ENCODE assay signal across 22 mouse cellular contexts in the genomic region with DNA sequence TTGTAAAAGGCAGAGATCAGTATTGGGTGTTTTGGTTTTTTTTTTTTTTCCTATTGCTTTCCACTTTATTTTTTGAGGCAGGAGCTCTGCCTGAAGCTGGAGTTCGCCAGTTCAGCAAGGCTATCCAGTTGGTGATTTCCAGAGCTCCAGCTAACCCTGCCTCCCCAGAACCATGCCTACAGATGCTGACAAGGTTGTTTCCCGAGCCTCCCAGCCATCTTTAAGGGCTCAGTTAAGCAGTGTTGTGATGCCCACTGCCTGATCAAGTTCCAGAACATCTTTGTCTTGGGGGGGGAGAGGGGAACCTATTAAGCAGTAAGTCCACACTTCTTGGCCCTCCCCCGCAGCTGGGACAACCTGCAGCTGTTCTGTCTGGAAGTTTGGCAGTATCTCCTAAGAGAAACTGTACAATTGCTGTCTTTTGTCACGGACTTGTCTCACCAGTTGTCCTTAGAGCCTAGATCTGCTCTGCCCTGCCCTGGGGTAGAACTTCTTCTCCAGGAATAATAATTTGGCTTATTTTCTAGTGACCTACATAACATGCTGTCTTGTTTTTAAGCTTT.
DNase-seq lines count a peak whose midpoint lies in the region; ATAC-seq and TF ChIP-seq lines count a peak whose summit lies in the region.
"Had no signal": no experiment of that assay in that cellular context is flagged by ENCODE, and none has a peak within 500 bp of the region (broad histone marks: within the 10 kb centered on the region; RNA-seq: fewer than 3 reads in every experiment).

No protein-coding gene starts in this region.

- peaks cover 23% of the 10 kb centered on the region; the same call in 1 of the 2 replicates for H3K4me1 ChIP-seq in intestine, embryonic 14.5 days (replicated peaks; ENCODE audit: control insufficient read depth, insufficient read depth, low read length)
- H3K4me1 ChIP-seq in intestine, postnatal 0 days (replicated peaks; ENCODE audit: control insufficient read depth, insufficient read depth, low read length), result peaks cover 4% of the 10 kb centered on the region; the same call in 1 of the 2 replicates
- H3K4me1 ChIP-seq in kidney, embryonic 16.5 days (ENCODE audit: insufficient read depth, low read length), result peaks cover 10% of the 10 kb centered on the region; the same call in 1 of the 2 replicates
- H3K4me1 ChIP-seq in stomach, embryonic 15.5 days, result peaks cover 15% of the 10 kb centered on the region
- peaks cover 3% of the 10 kb centered on the region; the same call in 1 of the 2 replicates for H3K4me1 ChIP-seq in lung, postnatal 0 days (ENCODE audit: insufficient read depth, low read depth, low read length)

- no peaks in the 10 kb centered on the region for H3K9me3 ChIP-seq in intestine, embryonic 14.5 days (ENCODE audit: control insufficient read depth, low read length)
- H3K9me3 ChIP-seq in intestine, postnatal 0 days (ENCODE audit: control insufficient read depth), result no peaks in the 10 kb centered on the region
- no peaks in the 10 kb centered on the region for H3K9me3 ChIP-seq in kidney, embryonic 16.5 days (ENCODE audit: low read length)
- no peaks in the 10 kb centered on the region for H3K9me3 ChIP-seq in stomach, embryonic 15.5 days
- no peaks in the 10 kb centered on the region for H3K9me3 ChIP-seq in lung, postnatal 0 days (ENCODE audit: low read length)
- H3K9me3 ChIP-seq: embryonic facial prominence, embryonic 13.5 days; forebrain, embryonic 13.5 days; neural tube, embryonic 12.5 days had no signal

- no peak for ATAC-seq in intestine, embryonic 14.5 days (replicated peaks; ENCODE audit: low FRiP score, low TSS enrichment, low read depth)
- ATAC-seq in intestine, postnatal 0 days, result no peak
- ATAC-seq in kidney, embryonic 16.5 days (ENCODE audit: low FRiP score, low TSS enrichment), result no peak
- ATAC-seq in stomach, embryonic 15.5 days (ENCODE audit: insufficient read depth, low FRiP score, low read depth), result no peak
- ATAC-seq in lung, postnatal 0 days, result no peak
- ATAC-seq: forebrain, embryonic 13.5 days; liver, postnatal 0 days had no signal

- no peaks in the 10 kb centered on the region for H3K36me3 ChIP-seq in intestine, embryonic 14.5 days (ENCODE audit: control insufficient read depth, insufficient read depth, low read length)
- H3K36me3 ChIP-seq in intestine, postnatal 0 days (ENCODE audit: control insufficient read depth, insufficient read depth), result no peaks in the 10 kb centered on the region
- no peaks in the 10 kb centered on the region for H3K36me3 ChIP-seq in kidney, embryonic 16.5 days (ENCODE audit: insufficient read depth, low read length)
- H3K36me3 ChIP-seq in stomach, embryonic 15.5 days, result no peaks in the 10 kb centered on the region
- H3K36me3 ChIP-seq in lung, postnatal 0 days (ENCODE audit: insufficient read depth, low read length), result no peaks in the 10 kb centered on the region
- H3K36me3 ChIP-seq: embryonic facial prominence, embryonic 13.5 days; neural tube, embryonic 12.5 days had no signal

- WGBS in intestine, embryonic 14.5 days, result 37% methylated on average over 4 of the region's 4 CpGs
- WGBS in intestine, postnatal 0 days, result 59% methylated on average over 4 of the region's 4 CpGs
- WGBS in kidney, embryonic 16.5 days, result 38% methylated on average over 4 of the region's 4 CpGs
- WGBS in stomach, embryonic 15.5 days, result 36% methylated on average over 4 of the region's 4 CpGs
- 65% methylated on average over 4 of the region's 4 CpGs for WGBS in lung, postnatal 0 days

- TF ChIP-seq CTCF in intestine, postnatal 0 days (IDR thresholded peaks at IDR 0.05; ENCODE audit: low read depth), result no peak
- TF ChIP-seq CTCF in lung, postnatal 0 days (IDR thresholded peaks at IDR 0.05), result no peak

- no peak for TF ChIP-seq EP300 in lung, postnatal 0 days (IDR thresholded peaks at IDR 0.05)

- H3K4me3 ChIP-seq in intestine, embryonic 14.5 days (ENCODE audit: low read depth, low read length), result no peak overlapping the region
- H3K4me3 ChIP-seq in intestine, postnatal 0 days (ENCODE audit: low read depth, low read length), result no peak overlapping the region
- H3K4me3 ChIP-seq in kidney, embryonic 16.5 days (ENCODE audit: low read length), result no peak overlapping the region
- H3K4me3 ChIP-seq in stomach, embryonic 15.5 days (replicated peaks), result no peak overlapping the region
- no peak overlapping the region for H3K4me3 ChIP-seq in lung, postnatal 0 days (ENCODE audit: low read depth, low read length)
- H3K4me3 ChIP-seq: embryonic facial prominence, embryonic 13.5 days; forebrain, embryonic 13.5 days; gastrocnemius, adult 2 months; neural tube, embryonic 12.5 days had no signal

- peak overlapping the region; percentile 18; the same call in 1 of the 2 replicates for H3K27ac ChIP-seq in intestine, embryonic 14.5 days (ENCODE audit: low read depth)
- no peak overlapping the region for H3K27ac ChIP-seq in intestine, postnatal 0 days (ENCODE audit: low read depth, low read length)
- H3K27ac ChIP-seq in kidney, embryonic 16.5 days (ENCODE audit: low read length), result no peak overlapping the region
- peak overlapping the region; percentile 9; the same call in 1 of the 2 replicates for H3K27ac ChIP-seq in stomach, embryonic 15.5 days
- H3K27ac ChIP-seq in lung, postnatal 0 days (ENCODE audit: low read length), result no peak overlapping the region
- H3K27ac ChIP-seq: embryonic facial prominence, embryonic 13.5 days; forebrain, embryonic 13.5 days; gastrocnemius, adult 2 months; neural tube, embryonic 12.5 days had no signal

- H3K9ac ChIP-seq in intestine, embryonic 14.5 days (ENCODE audit: low read length), result no peak overlapping the region
- no peak overlapping the region for H3K9ac ChIP-seq in intestine, postnatal 0 days (ENCODE audit: low read depth, low read length)
- H3K9ac ChIP-seq in kidney, embryonic 16.5 days (replicated peaks; ENCODE audit: low read length), result no peak overlapping the region
- H3K9ac ChIP-seq in stomach, embryonic 15.5 days, result no peak overlapping the region
- H3K9ac ChIP-seq in lung, postnatal 0 days (replicated peaks; ENCODE audit: low read depth), result no peak overlapping the region
- H3K9ac ChIP-seq: embryonic facial prominence, embryonic 13.5 days; forebrain, embryonic 13.5 days; liver, postnatal 0 days; neural tube, embryonic 12.5 days had no signal

- DNase-seq in cerebellum, adult 11-12 months, result peak; percentile 26
- no peak for DNase-seq in cerebellum, postnatal 10 days
- no peak for DNase-seq in intestine, embryonic 14.5 days (ENCODE audit: low spot score)
- peak; percentile 33 to 54 for DNase-seq in kidney, postnatal 36 days
- no peak for DNase-seq in lung, postnatal 0 days (ENCODE audit: low spot score)
- DNase-seq: adrenal gland, postnatal 14 days; gastrocnemius, adult 2 months; heart, postnatal 36 days; layer of hippocampus, adult 9-11 months; liver, postnatal 0 days; lung, postnatal 10 days; right cerebral cortex, postnatal 25 days; spleen, adult 18-20 months; thymus, adult 18-20 months; thymus, postnatal 36 days had no signal

- H3K4me2 ChIP-seq in intestine, embryonic 14.5 days (ENCODE audit: low read length), result 0 out of 2 replicates have a peak overlapping the region, but pooled peaks have one; percentile 25
- no peak overlapping the region for H3K4me2 ChIP-seq in intestine, postnatal 0 days (replicated peaks; ENCODE audit: low read depth)
- no peak overlapping the region for H3K4me2 ChIP-seq in kidney, embryonic 16.5 days (replicated peaks; ENCODE audit: low read depth, low read length)
- no peak overlapping the region for H3K4me2 ChIP-seq in stomach, embryonic 15.5 days
- no peak overlapping the region for H3K4me2 ChIP-seq in lung, postnatal 0 days (replicated peaks; ENCODE audit: low read depth, low read length)
- H3K4me2 ChIP-seq: liver, embryonic 11.5 days had no signal

- no peaks in the 10 kb centered on the region for H3K27me3 ChIP-seq in intestine, embryonic 14.5 days (replicated peaks; ENCODE audit: control insufficient read depth, insufficient read depth, low read length)
- no peaks in the 10 kb centered on the region for H3K27me3 ChIP-seq in intestine, postnatal 0 days (replicated peaks; ENCODE audit: control insufficient read depth, insufficient read depth, low read length)
- H3K27me3 ChIP-seq in kidney, embryonic 16.5 days (ENCODE audit: insufficient read depth, low read length), result no peaks in the 10 kb centered on the region
- 0 out of 2 replicates have a peak, but pooled peaks cover 2% of the 10 kb centered on the region for H3K27me3 ChIP-seq in stomach, embryonic 15.5 days (replicated peaks)
- H3K27me3 ChIP-seq in lung, postnatal 0 days (replicated peaks; ENCODE audit: insufficient read depth, low read length), result no peaks in the 10 kb centered on the region
- H3K27me3 ChIP-seq: neural tube, embryonic 12.5 days had no signal

Comparison
In these comparisons a context has a peak if more than half of its experiments do, and no peak if none do; other contexts are left out.
1. DNase-seq: peak in cerebellum, adult 11-12 months (single experiment) and kidney, postnatal 36 days (2 of 2); none in cerebellum, postnatal 10 days (0 of 2), intestine, embryonic 14.5 days (single experiment) and lung, postnatal 0 days (single experiment).
2. H3K27ac ChIP-seq: peak in intestine, embryonic 14.5 days (single experiment) and stomach, embryonic 15.5 days (single experiment); none in intestine, postnatal 0 days (single experiment), kidney, embryonic 16.5 days (single experiment) and lung, postnatal 0 days (single experiment).